Mouse (Mus musculus) stomach, postnatal 0 days (tissue): ENCODE results near the gene Fam110a.
A peak's percentile ranks its signal among the peaks of the same experiment; 100 is the strongest.

Experiments
- CTCF ChIP-seq: IDR thresholded peaks from 2 replicates; pipeline ENCODE4 v1.5.1; 2016; ENCODE audit warnings: antibody characterized with exemption, low read depth, mild to moderate bottlenecking, moderate library complexity
- EP300 ChIP-seq: optimal IDR thresholded peaks from 2 replicates; pipeline ENCODE3; 2016; ENCODE audit warnings: antibody characterized with exemption

GRCm38 (mm10) chr2:151938780-151939200 lies 41.2 kb downstream of the Fam110a start:
- TF ChIP-seq CTCF (0 out of 2 replicates have a peak, but pooled peaks have one; percentile 21), EP300 (no peak)
